Mouse (Mus musculus) CH12.LX (cell line): ENCODE data around the gene Slc37a3. TPM values are rescaled to one million over a fixed set of nuclear protein-coding genes. Genes with fewer than 3 reads are reported as not detected.

ENCODE experiments used
- DNase-seq: peaks from one replicate; pipeline ENCODE4 v3.0.0-alpha.2; 2013; ENCODE audit errors: extremely low read depth
- H3K27ac ChIP-seq: 2 replicates; pipeline ENCODE4 v1.5.1; 2012; ENCODE audit warnings: low read depth, mild to moderate bottlenecking, control low read depth, moderate library complexity; ENCODE audit not compliant: insufficient read depth
- H3K27me3 ChIP-seq: replicated peaks from 2 replicates; pipeline ENCODE3; 2012; ENCODE audit warnings: inconsistent platforms
- H3K36me3 ChIP-seq, 2 experiments: replicated peaks in 1 of 2; 2 replicates each; pipeline versions ENCODE3 to v1.6.1; 2012; ENCODE audit warnings: inconsistent platforms in 1 of 2, low read length in 1 of 2, mild to moderate bottlenecking in 1 of 2, mixed read lengths in 1 of 2, moderate library complexity in 1 of 2; ENCODE audit not compliant: control insufficient read depth in 1 of 2, insufficient read depth in 1 of 2
- H3K4me1 ChIP-seq, 2 experiments: 2 replicates each; pipeline ENCODE4 v1.6.1; 2012; ENCODE audit warnings: inconsistent platforms in 1 of 2, moderate library complexity in 1 of 2; ENCODE audit not compliant: insufficient read depth in 2 of 2, control insufficient read depth in 1 of 2
- H3K4me2 ChIP-seq: 2 replicates; pipeline ENCODE4 v1.6.1; 2012; ENCODE audit warnings: low read depth, mild to moderate bottlenecking, control low read depth; ENCODE audit not compliant: poor library complexity, insufficient read depth, severe bottlenecking
- H3K4me3 ChIP-seq, 3 experiments: fragments of 150-350 bp in 1 of 3; sonication (generic) in 1 of 3; replicated peaks in 1 of 3; 2 replicates each; pipeline versions ENCODE3 to v1.5.1; 2011 to 2012; ENCODE audit warnings: low read depth in 2 of 3, low read length in 2 of 3, mild to moderate bottlenecking in 2 of 3, moderate library complexity in 2 of 3, control low read depth in 1 of 3, improper control_type of control experiment in 1 of 3, inconsistent platforms in 1 of 3, mixed read lengths in 1 of 3; ENCODE audit not compliant: poor library complexity in 1 of 3
- H3K79me2 ChIP-seq: replicated peaks from 2 replicates; pipeline ENCODE4 v1.6.1; 2012; ENCODE audit warnings: mild to moderate bottlenecking, moderate library complexity; ENCODE audit not compliant: control insufficient read depth, poor library complexity, insufficient read depth, severe bottlenecking; ENCODE audit errors: extremely low read depth
- H3K9ac ChIP-seq: 2 replicates; pipeline ENCODE4 v1.6.1; 2012; ENCODE audit warnings: low read depth, mild to moderate bottlenecking, control low read depth, moderate library complexity; ENCODE audit not compliant: insufficient read depth
- H3K9me3 ChIP-seq: replicated peaks from 2 replicates; pipeline ENCODE3; 2012; ENCODE audit warnings: low read length, inconsistent platforms, mixed read lengths
- CTCF ChIP-seq, 2 experiments: IDR thresholded peaks in 1 of 2; conservative IDR thresholded peaks in 1 of 2; 2 replicates each; pipeline ENCODE4 v1.5.1; 2011 to 2012; ENCODE audit warnings: low read depth in 2 of 2, low read length in 2 of 2, improper control_type of control experiment in 1 of 2, inconsistent platforms in 1 of 2, mild to moderate bottlenecking in 1 of 2, moderate library complexity in 1 of 2
- E2F4 ChIP-seq: IDR thresholded peaks from 2 replicates; pipeline ENCODE4 v1.6.1; 2011; ENCODE audit warnings: low read depth, low read length, improper control_type of control experiment; ENCODE audit not compliant: insufficient replicate concordance
- ETS1 ChIP-seq: conservative IDR thresholded peaks from 2 replicates; pipeline ENCODE4 v1.6.1; 2012; ENCODE audit warnings: low read depth, mild to moderate bottlenecking, inconsistent platforms, low read length, improper control_type of control experiment, moderate library complexity
- GABPA ChIP-seq: IDR thresholded peaks from 2 replicates; pipeline ENCODE4 v1.6.1; 2012; ENCODE audit warnings: low read depth, low read length, improper control_type of control experiment, inconsistent platforms; ENCODE audit not compliant: insufficient replicate concordance
- IRF4 ChIP-seq: IDR thresholded peaks from 2 replicates; pipeline ENCODE4 v1.6.1; 2014; ENCODE audit warnings: low read depth, mild to moderate bottlenecking, inconsistent platforms, low read length, improper control_type of control experiment
- JUN ChIP-seq: IDR thresholded peaks from 2 replicates; pipeline ENCODE4 v1.6.1; 2011; ENCODE audit warnings: low read depth, mild to moderate bottlenecking, low read length, improper control_type of control experiment, moderate library complexity; ENCODE audit not compliant: insufficient read depth
- MAFK ChIP-seq: IDR thresholded peaks from 2 replicates; pipeline ENCODE4 v1.6.1; 2011; ENCODE audit warnings: low read length, improper control_type of control experiment; ENCODE audit not compliant: insufficient replicate concordance
- MAX ChIP-seq: IDR thresholded peaks from 2 replicates; pipeline ENCODE4 v1.6.1; 2011; ENCODE audit warnings: low read length, improper control_type of control experiment
- MEF2A ChIP-seq: IDR thresholded peaks from 2 replicates; pipeline ENCODE4 v1.6.1; 2014; ENCODE audit warnings: low read depth, mild to moderate bottlenecking, inconsistent platforms, low read length, improper control_type of control experiment, borderline replicate concordance
- NELFE ChIP-seq: IDR thresholded peaks from 2 replicates; pipeline ENCODE4 v1.6.1; 2011; ENCODE audit warnings: low read depth, low read length, improper control_type of control experiment
- PAX5 ChIP-seq: IDR thresholded peaks from 2 replicates; pipeline ENCODE4 v1.6.1; 2012; ENCODE audit warnings: low read length, inconsistent platforms, mixed read lengths
- POLR2A ChIP-seq: IDR thresholded peaks from 2 replicates; pipeline ENCODE4 v1.6.1; 2011; ENCODE audit warnings: low read depth, mild to moderate bottlenecking, improper control_type of control experiment, low read length
- RAD21 ChIP-seq: IDR thresholded peaks from 2 replicates; pipeline ENCODE4 v1.6.1; 2011; ENCODE audit warnings: low read depth, mild to moderate bottlenecking, low read length, improper control_type of control experiment, moderate library complexity
- dilution Hi-C: fragments of 300-500 bp; cut with MboI; formaldehyde crosslinking; loops from 2 replicates; pipeline ENCODE4 v1.14.3; 2020; ENCODE audit warnings: low sequenced_read_pairs; ENCODE audit not compliant: extremely low pct_unique_long_range_greater_than_20kb, extremely low pct_ligation_motif_present
- in situ Hi-C: fragments of 300-500 bp; cut with MboI; formaldehyde crosslinking; loops from 3 replicates; pipeline ENCODE4 v1.14.3; 2019; ENCODE audit warnings: low sequenced_read_pairs, low pct_ligation_motif_present, low pct_unique_long_range_greater_than_20kb, mixed read lengths
- polyA plus RNA-seq: library from polyadenylated mRNA; unstranded; fragments of >175 nt; gene quantifications from 2 replicates; pipeline ENCODE4 v1.2.1, GENCODE M21; 2012; ENCODE audit warnings: low read depth; ENCODE audit not compliant: insufficient read length
- total RNA-seq, 2 experiments: library from RNA; depleted of rRNA; stranded (reverse); fragments of 300-350 nt in 1 of 2; fragments of >200 nt in 1 of 2; gene quantifications; 2 replicates each; pipeline ENCODE4 v1.2.3; 2012 to 2014

The Slc37a3 gene
- total and polyA plus RNA-seq, 3 experiments = 2.6 to 8.7 (median 8.0) TPM

GRCm38 (mm10) chr6:39415762-39416161, 38.3 kb upstream of the Slc37a3 start (continued):
- TF ChIP-seq PAX5 = no peak

DNA sequence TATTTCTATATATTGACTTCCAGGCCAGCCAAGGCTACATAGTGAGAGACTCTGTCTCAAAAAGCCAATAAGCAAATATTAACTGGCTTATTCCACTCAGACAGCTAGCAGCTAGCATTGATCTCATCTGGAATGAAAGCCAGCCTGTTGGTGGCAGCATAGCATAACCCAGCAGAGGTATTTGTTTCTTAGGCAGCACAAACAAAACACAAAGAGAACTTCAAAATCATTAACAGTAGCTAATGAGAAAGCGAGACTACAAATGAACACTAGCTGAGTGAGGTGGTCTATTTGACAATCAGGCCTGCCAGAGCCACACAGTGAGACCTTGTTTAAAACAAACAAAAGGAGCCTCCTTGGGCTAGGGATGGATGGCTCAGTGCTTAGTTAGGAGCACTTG, 36.6 kb upstream of the Slc37a3 start:
- in situ Hi-C loops (no loop called here), dilution Hi-C loops (no loop called here)
- Histone ChIP-seq H3K9me3 (no peaks in the 10 kb centered on the region), H3K27me3 (no peaks in the 10 kb centered on the region), H3K27ac (no peak overlapping the region), H3K4me3 (no peak overlapping the region), H3K36me3 (peaks cover 6 to 16% of the 10 kb centered on the region in 2 experiments), H3K4me2 (no peak overlapping the region), H3K79me2 (peaks cover 36% of the 10 kb centered on the region), H3K9ac (no peak overlapping the region), H3K4me1 (peaks cover 2 to 21% of the 10 kb centered on the region in 2 experiments; a peak in 2 of 4 replicates)
- DNase-seq = no peak
- no peak for TF ChIP-seq JUN
- peak in 1 of 2 experiments; percentile 38; a peak in 2 of 4 replicates for TF ChIP-seq CTCF (conservative IDR thresholded peaks at IDR 0.05 in 1 of 2, IDR thresholded peaks at IDR 0.05 in 1 of 2; ENCODE audit: low read depth in 2 of 2, low read length in 2 of 2)
- peak; percentile 31 for TF ChIP-seq RAD21

DNA sequence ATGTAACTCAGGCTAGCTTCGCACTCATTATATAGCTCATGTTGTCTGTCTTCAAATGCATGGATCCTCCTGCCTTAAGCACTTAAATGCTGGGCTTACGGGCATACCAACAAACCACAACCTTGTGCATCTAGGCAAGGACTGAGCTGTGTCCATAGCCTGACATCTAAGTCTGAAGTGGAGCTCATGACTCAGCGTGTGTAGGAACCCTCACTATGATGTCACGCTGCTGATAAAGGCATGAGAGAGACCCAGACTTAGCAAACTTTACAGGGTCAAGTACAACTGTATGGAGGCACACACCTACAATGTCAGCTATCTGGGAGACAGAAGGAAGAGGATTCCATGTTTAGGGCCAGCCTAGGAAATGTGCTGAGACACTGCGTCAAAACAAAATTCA, 29.0 kb upstream of the Slc37a3 start:
- Histone ChIP-seq H3K36me3 (peaks cover 34 to 61% of the 10 kb centered on the region in 2 experiments), H3K4me2 (no peak overlapping the region), H3K27ac (no peak overlapping the region), H3K79me2 (no peaks in the 10 kb centered on the region), H3K9me3 (no peaks in the 10 kb centered on the region), H3K9ac (no peak overlapping the region), H3K4me3 (no peak overlapping the region), H3K4me1 (peaks cover 3 to 8% of the 10 kb centered on the region in 2 experiments; a peak in 2 of 4 replicates), H3K27me3 (no peaks in the 10 kb centered on the region)
- DNase-seq = no peak
- dilution Hi-C loops (no loop called here), in situ Hi-C loops (no loop called here)
- TF ChIP-seq NELFE = no peak
- no peak for TF ChIP-seq ETS1
- TF ChIP-seq IRF4 = no peak
- no peak for TF ChIP-seq MEF2A
- no peak for TF ChIP-seq MAFK
- no peak for TF ChIP-seq RAD21
- no peak for TF ChIP-seq POLR2A
- no peak for TF ChIP-seq E2F4
- TF ChIP-seq MAX = no peak
- no peak for TF ChIP-seq GABPA
